Mouse (Mus musculus) stomach, postnatal 0 days (tissue): ENCODE data around the gene Krt7. TPM values are rescaled to one million over a fixed set of nuclear protein-coding genes. Genes with fewer than 3 reads are reported as not detected.

ENCODE experiments used
- ATAC-seq: fragments of 200-750 bp; cut with Nextera tagmentation; 2 replicates; pipeline ENCODE4 v1.8.0; 2017; ENCODE audit not compliant: low FRiP score, low TSS enrichment
- DNase-seq: peaks from one replicate; pipeline ENCODE4 v3.0.0-alpha.2; 2016; ENCODE audit warnings: low spot score
- H3K27ac ChIP-seq: fragments of 300-500 bp; sonication (generic); replicated peaks from 2 replicates; pipeline ENCODE4 v1.5.1; 2014; ENCODE audit warnings: mild to moderate bottlenecking, control low read depth
- H3K27me3 ChIP-seq: fragments of 300-500 bp; sonication (generic); 2 replicates; pipeline ENCODE4 v1.6.1; 2014; ENCODE audit warnings: low read length; ENCODE audit not compliant: control insufficient read depth, insufficient read depth
- H3K36me3 ChIP-seq: fragments of 300-500 bp; sonication (generic); 2 replicates; pipeline ENCODE4 v1.6.1; 2014; ENCODE audit warnings: low read length, mixed read lengths; ENCODE audit not compliant: control insufficient read depth, insufficient read depth
- H3K4me1 ChIP-seq: fragments of 300-500 bp; sonication (generic); replicated peaks from 2 replicates; pipeline ENCODE4 v1.6.1; 2014; ENCODE audit warnings: antibody characterized with exemption; ENCODE audit not compliant: control insufficient read depth, insufficient read depth
- H3K4me2 ChIP-seq: fragments of 300-500 bp; sonication (generic); replicated peaks from 2 replicates; pipeline ENCODE4 v1.6.1; 2014; ENCODE audit warnings: low read depth, mild to moderate bottlenecking, control low read depth, moderate library complexity
- H3K4me3 ChIP-seq: fragments of 300-500 bp; sonication (generic); 2 replicates; pipeline ENCODE4 v1.5.1; 2014; ENCODE audit warnings: low read depth, low read length, control low read depth
- H3K9ac ChIP-seq: fragments of 300-500 bp; sonication (generic); 2 replicates; pipeline ENCODE4 v1.6.1; 2014; ENCODE audit warnings: mild to moderate bottlenecking, low read length, control low read depth, mixed read lengths
- H3K9me3 ChIP-seq: fragments of 300-500 bp; sonication (generic); 2 replicates; pipeline ENCODE4 v1.6.1; 2016; ENCODE audit warnings: low read length; ENCODE audit not compliant: control insufficient read depth
- CTCF ChIP-seq: IDR thresholded peaks from 2 replicates; pipeline ENCODE4 v1.5.1; 2016; ENCODE audit warnings: antibody characterized with exemption, low read depth, mild to moderate bottlenecking, moderate library complexity
- EP300 ChIP-seq: optimal IDR thresholded peaks from 2 replicates; pipeline ENCODE3; 2016; ENCODE audit warnings: antibody characterized with exemption
- WGBS: fragments of 180-500 bp; shearing (Covaris S2); extraction: QIAGEN DNeasy Blood & Tissue Kit; methylation state at CpG from one replicate; pipeline ENCODE4 v1.1.7; 2014; 5-methylcytosine and 5-hydroxymethylcytosine counted together
- polyA plus RNA-seq: library from polyadenylated mRNA; unstranded; fragments of >200 nt; fragmentation: Nextera tagmentation; extraction: Ambion mirVana; gene quantifications from 2 replicates; pipeline ENCODE4 v1.2.1, GENCODE M21; 2015

Krt7 gene
- polyA plus RNA-seq, 1 experiment from 2014 or later = 191 TPM

DNA sequence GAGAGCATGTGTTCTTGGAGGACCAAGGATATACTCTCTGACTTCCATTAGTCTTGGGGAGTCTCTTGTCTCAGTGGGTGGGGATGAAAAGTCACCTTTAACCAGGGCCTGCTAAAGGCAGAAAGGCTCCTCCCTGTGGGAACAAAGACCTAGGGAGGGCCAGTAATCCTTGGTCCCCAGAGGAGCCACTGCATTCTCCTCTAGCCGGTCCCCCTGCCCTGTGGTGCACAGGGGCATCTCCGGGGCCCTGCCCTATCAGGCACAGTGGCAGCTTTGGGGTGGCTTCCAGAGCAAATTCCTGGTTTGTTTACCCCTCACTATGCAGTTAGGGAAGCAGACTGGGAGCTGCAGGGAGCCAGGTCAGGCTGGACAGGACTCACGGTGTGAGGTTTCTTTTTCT, 44.4 kb upstream of the Krt7 start:
- Histone ChIP-seq H3K27me3 (no peaks in the 10 kb centered on the region), H3K4me1 (peaks cover 21% of the 10 kb centered on the region), H3K36me3 (no peaks in the 10 kb centered on the region), H3K9me3 (no peaks in the 10 kb centered on the region), H3K4me2 (no peak overlapping the region; the same call in 1 of the 2 replicates), H3K9ac (no peak overlapping the region), H3K4me3 (no peak overlapping the region), H3K27ac (peak overlapping the region; percentile 78)
- DNase-seq (no peak), ATAC-seq (no peak)
- TF ChIP-seq EP300 = no peak
- no peak for TF ChIP-seq CTCF
- WGBS = 46% methylated on average over 3 of the region's 3 CpGs

DNA sequence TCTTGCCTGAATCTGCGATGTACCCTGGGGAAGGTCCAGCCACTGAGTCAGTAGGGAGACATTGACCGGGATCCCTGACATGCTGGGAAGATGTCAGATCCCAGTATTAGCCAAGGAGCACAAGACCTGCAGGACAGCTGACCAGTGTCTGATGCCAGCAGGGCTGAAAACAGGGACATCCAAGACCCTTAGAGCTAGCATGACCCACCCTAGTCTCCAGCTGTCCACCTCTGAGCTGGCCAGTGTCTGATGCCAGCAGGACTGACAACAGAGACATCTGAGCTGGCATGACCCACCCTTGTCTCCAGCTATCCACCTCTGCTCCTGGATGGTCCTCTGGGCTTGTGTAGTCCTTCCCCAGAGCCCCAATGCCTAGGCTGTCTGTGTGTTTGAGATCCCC, 43.9 kb upstream of the Krt7 start:
- no peaks in the 10 kb centered on the region for H3K9me3 ChIP-seq
- no peak for TF ChIP-seq CTCF
- H3K4me1 ChIP-seq = peaks cover 21% of the 10 kb centered on the region
- DNase-seq (no peak), ATAC-seq (no peak)
- H3K27ac ChIP-seq = peak overlapping the region; percentile 78
- H3K27me3 ChIP-seq = no peaks in the 10 kb centered on the region
- no peak overlapping the region for H3K4me3 ChIP-seq
- H3K36me3 ChIP-seq = no peaks in the 10 kb centered on the region
- H3K9ac ChIP-seq = 0 out of 2 replicates have a peak overlapping the region, but pooled peaks have one; percentile 9
- H3K4me2 ChIP-seq = no peak overlapping the region; the same call in 1 of the 2 replicates
- WGBS = 58% methylated on average over 2 of the region's 2 CpGs

DNA sequence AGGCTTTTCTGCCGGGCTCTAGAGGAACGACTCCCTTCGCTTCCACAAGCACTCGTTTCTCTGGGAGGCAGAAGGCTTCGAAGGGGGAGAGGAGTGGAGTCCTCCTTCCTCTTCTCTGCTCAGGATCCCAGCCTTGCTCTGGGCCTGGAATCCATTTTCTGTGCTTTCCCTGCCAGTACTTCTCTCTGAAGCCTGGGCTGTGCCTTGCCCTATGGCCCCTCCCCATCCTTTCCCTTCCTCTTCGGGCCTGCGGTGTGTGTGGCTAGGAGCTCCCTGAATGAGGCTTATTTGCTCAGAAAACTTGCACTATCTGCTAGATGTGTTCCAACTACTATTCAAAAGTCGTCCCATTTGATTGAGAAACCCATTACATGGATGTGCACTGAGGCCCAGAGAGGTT, 43.3 kb upstream of the Krt7 start:
- no peak for ATAC-seq
- Histone ChIP-seq H3K9me3 (no peaks in the 10 kb centered on the region), H3K36me3 (no peaks in the 10 kb centered on the region), H3K27ac (peak overlapping the region; percentile 78), H3K27me3 (no peaks in the 10 kb centered on the region), H3K9ac (0 out of 2 replicates have a peak overlapping the region, but pooled peaks have one; percentile 4), H3K4me2 (no peak overlapping the region), H3K4me1 (peaks cover 21% of the 10 kb centered on the region), H3K4me3 (no peak overlapping the region)
- 66% methylated on average over 7 of the region's 8 CpGs for WGBS
- no peak for DNase-seq
- TF ChIP-seq CTCF = no peak

GRCm38 (mm10) chr15:101368015-101368414, 42.8 kb upstream of the Krt7 start:
- Histone ChIP-seq H3K9ac (no peak overlapping the region), H3K27me3 (no peaks in the 10 kb centered on the region), H3K36me3 (no peaks in the 10 kb centered on the region), H3K9me3 (no peaks in the 10 kb centered on the region), H3K4me3 (no peak overlapping the region), H3K27ac (peak overlapping the region; percentile 9; the same call in 1 of the 2 replicates), H3K4me2 (no peak overlapping the region), H3K4me1 (peaks cover 18% of the 10 kb centered on the region)
- ATAC-seq (no peak), DNase-seq (no peak)
- TF ChIP-seq CTCF (no peak), EP300 (no peak)
- whole genome bisulfite sequencing = 63% methylated on average over 6 of the region's 6 CpGs

DNA sequence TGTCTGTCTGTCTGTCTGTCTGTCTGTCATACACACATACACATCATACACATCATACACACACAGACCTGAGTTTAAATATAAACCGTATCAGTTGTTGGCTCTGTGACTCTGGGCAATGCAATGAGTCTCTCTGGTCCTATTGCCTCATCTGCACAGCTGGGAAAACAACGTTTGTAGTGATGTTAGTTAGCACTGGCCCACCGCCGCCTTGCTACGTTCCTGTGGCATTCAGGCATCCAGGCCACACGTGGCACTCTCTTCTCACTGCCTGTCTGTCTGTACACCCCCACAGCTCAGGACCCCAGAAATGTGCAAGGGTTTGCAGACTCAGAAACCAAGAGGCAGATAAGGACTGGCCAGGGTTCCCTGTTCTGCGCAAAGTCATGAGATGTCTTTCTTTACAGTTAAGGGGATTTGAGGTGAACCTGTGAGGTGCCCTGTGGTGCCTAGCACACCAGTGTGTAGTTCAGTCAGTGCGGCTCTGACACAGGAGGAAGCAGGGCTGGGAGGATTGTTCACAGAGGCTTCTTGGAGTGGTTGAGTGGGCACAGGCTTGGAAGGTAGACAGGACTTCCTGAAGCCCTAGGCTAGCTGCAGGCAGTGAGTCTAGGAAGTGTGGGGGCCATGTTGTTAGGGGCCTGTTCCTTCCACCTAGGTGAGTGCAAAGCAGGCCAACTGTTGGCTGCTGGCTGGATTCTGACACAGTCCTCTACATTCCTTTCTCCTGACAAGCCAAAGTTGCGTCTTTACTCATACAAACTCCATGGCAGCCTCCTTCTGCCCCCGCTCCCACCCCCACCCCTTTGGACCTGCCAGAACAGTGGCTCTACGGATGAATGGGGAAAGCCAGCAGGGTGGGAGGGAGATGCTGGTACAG, 42.1 kb upstream of the Krt7 start:
- Histone ChIP-seq H3K4me3 (no peak overlapping the region), H3K4me1 (peaks cover 18% of the 10 kb centered on the region), H3K27ac (peak overlapping the region; percentile 87), H3K9me3 (no peaks in the 10 kb centered on the region), H3K4me2 (peak overlapping the region; percentile 5; the same call in 1 of the 2 replicates), H3K9ac (no peak overlapping the region; the same call in 1 of the 2 replicates), H3K36me3 (no peaks in the 10 kb centered on the region), H3K27me3 (no peaks in the 10 kb centered on the region)
- ATAC-seq (no peak), DNase-seq (no peak)
- WGBS = 68% methylated on average over 11 of the region's 11 CpGs
- TF ChIP-seq CTCF = no peak
- TF ChIP-seq EP300 = no peak
